Mouse (Mus musculus): ENCODE measurements around the gene Lyzl6. TPM values are rescaled to one million over a fixed set of nuclear protein-coding genes. Genes with fewer than 3 reads are reported as not detected.

Lyzl6 gene
- total and polyA plus RNA-seq, 2 experiments from 2014 or later, result not detected

- Histone ChIP-seq H3K4me3 (ENCODE audit: low read depth, low read length) (no peak overlapping the region), H3K4me1 (ENCODE audit: control insufficient read depth, insufficient read depth) (no peaks in the 10 kb centered on the region), H3K27ac (ENCODE audit: low read depth) (no peak overlapping the region), H3K4me2 (ENCODE audit: low read depth, low read length) (no peak overlapping the region), H3K9me3 (replicated peaks; ENCODE audit: control insufficient read depth, low read length) (no peaks in the 10 kb centered on the region), H3K27me3 (ENCODE audit: control insufficient read depth, insufficient read depth, low read length) (no peaks in the 10 kb centered on the region), H3K9ac (replicated peaks; ENCODE audit: low read depth, low read length) (no peak overlapping the region), H3K36me3 (replicated peaks; ENCODE audit: control insufficient read depth, insufficient read depth, low read length) (no peaks in the 10 kb centered on the region)
- 65% methylated on average over 4 of the region's 4 CpGs for WGBS
- no peak for TF ChIP-seq CTCF (IDR thresholded peaks at IDR 0.05; ENCODE audit: low read depth)
- TF ChIP-seq EP300 (IDR thresholded peaks at IDR 0.05; ENCODE audit: low read depth), result no peak
- no peak for DNase-seq (ENCODE audit: low spot score)
- ATAC-seq (ENCODE audit: insufficient read depth, low read depth), result no peak
Measured at GRCm38 (mm10) chr11:103661863-103662262, 23.2 kb upstream of the Lyzl6 start.

- DNase-seq (ENCODE audit: low spot score), result no peak
- H3K9ac ChIP-seq (replicated peaks; ENCODE audit: low read depth, low read length), result no peak overlapping the region
- no peaks in the 10 kb centered on the region for H3K9me3 ChIP-seq (replicated peaks; ENCODE audit: control insufficient read depth, low read length)
- ATAC-seq (ENCODE audit: insufficient read depth, low read depth), result no peak
- no peak overlapping the region for H3K4me3 ChIP-seq (ENCODE audit: low read depth, low read length)
- H3K4me1 ChIP-seq (ENCODE audit: control insufficient read depth, insufficient read depth), result no peaks in the 10 kb centered on the region
- peaks cover 12% of the 10 kb centered on the region for H3K27me3 ChIP-seq (ENCODE audit: control insufficient read depth, insufficient read depth, low read length)
- H3K36me3 ChIP-seq (replicated peaks; ENCODE audit: control insufficient read depth, insufficient read depth, low read length), result no peaks in the 10 kb centered on the region
- no peak for TF ChIP-seq CTCF (IDR thresholded peaks at IDR 0.05; ENCODE audit: low read depth)
- no peak for TF ChIP-seq EP300 (IDR thresholded peaks at IDR 0.05; ENCODE audit: low read depth)
- H3K27ac ChIP-seq (ENCODE audit: low read depth), result no peak overlapping the region
- WGBS, result 76% methylated on average over 7 of the region's 7 CpGs
- no peak overlapping the region for H3K4me2 ChIP-seq (ENCODE audit: low read depth, low read length)
Measured at GRCm38 (mm10) chr11:103658189-103658588, 19.5 kb upstream of the Lyzl6 start.

GRCm38 (mm10) chr11:103656520-103656919 lies 17.8 kb upstream of the Lyzl6 start:
- Histone ChIP-seq H3K27me3 (ENCODE audit: control insufficient read depth, insufficient read depth, low read length) (peaks cover 27% of the 10 kb centered on the region), H3K4me3 (ENCODE audit: low read depth, low read length) (no peak overlapping the region), H3K9ac (replicated peaks; ENCODE audit: low read depth, low read length) (no peak overlapping the region), H3K27ac (ENCODE audit: low read depth) (no peak overlapping the region), H3K4me1 (ENCODE audit: control insufficient read depth, insufficient read depth) (no peaks in the 10 kb centered on the region), H3K9me3 (replicated peaks; ENCODE audit: control insufficient read depth, low read length) (no peaks in the 10 kb centered on the region), H3K36me3 (replicated peaks; ENCODE audit: control insufficient read depth, insufficient read depth, low read length) (no peaks in the 10 kb centered on the region), H3K4me2 (ENCODE audit: low read depth, low read length) (no peak overlapping the region)
- WGBS, result 9% methylated on average over 3 of the region's 3 CpGs
- DNase-seq (ENCODE audit: low spot score) (peak; percentile 46), ATAC-seq (ENCODE audit: insufficient read depth, low read depth) (no peak)
- peak; percentile 6; the same call in 1 of the 2 replicates for TF ChIP-seq CTCF (IDR thresholded peaks at IDR 0.05; ENCODE audit: low read depth)
- no peak for TF ChIP-seq EP300 (IDR thresholded peaks at IDR 0.05; ENCODE audit: low read depth)

- Histone ChIP-seq H3K4me1 (ENCODE audit: control insufficient read depth, insufficient read depth) (peaks cover 4% of the 10 kb centered on the region; the same call in 1 of the 2 replicates), H3K9me3 (replicated peaks; ENCODE audit: control insufficient read depth, low read length) (no peaks in the 10 kb centered on the region), H3K9ac (replicated peaks; ENCODE audit: low read depth, low read length) (no peak overlapping the region), H3K36me3 (replicated peaks; ENCODE audit: control insufficient read depth, insufficient read depth, low read length) (no peaks in the 10 kb centered on the region), H3K27ac (ENCODE audit: low read depth) (no peak overlapping the region), H3K4me2 (ENCODE audit: low read depth, low read length) (no peak overlapping the region), H3K4me3 (ENCODE audit: low read depth, low read length) (no peak overlapping the region), H3K27me3 (ENCODE audit: control insufficient read depth, insufficient read depth, low read length) (peaks cover 58% of the 10 kb centered on the region)
- DNase-seq (ENCODE audit: low spot score) (no peak), ATAC-seq (ENCODE audit: insufficient read depth, low read depth) (no peak)
- 47% methylated on average over 10 of the region's 10 CpGs for WGBS
- TF ChIP-seq CTCF (IDR thresholded peaks at IDR 0.05; ENCODE audit: low read depth), result no peak
- no peak for TF ChIP-seq EP300 (IDR thresholded peaks at IDR 0.05; ENCODE audit: low read depth)
Measured at GRCm38 (mm10) chr11:103653359-103653965, 14.8 kb upstream of the Lyzl6 start.

GRCm38 (mm10) chr11:103651426-103651825 lies 12.7 kb upstream of the Lyzl6 start:
- 74% methylated on average over 6 of the region's 6 CpGs for WGBS
- Histone ChIP-seq H3K4me3 (ENCODE audit: low read depth, low read length) (no peak overlapping the region), H3K4me1 (ENCODE audit: control insufficient read depth, insufficient read depth) (peaks cover 4% of the 10 kb centered on the region; the same call in 1 of the 2 replicates), H3K27me3 (ENCODE audit: control insufficient read depth, insufficient read depth, low read length) (peaks cover 75% of the 10 kb centered on the region), H3K9ac (replicated peaks; ENCODE audit: low read depth, low read length) (no peak overlapping the region), H3K4me2 (ENCODE audit: low read depth, low read length) (no peak overlapping the region), H3K27ac (ENCODE audit: low read depth) (no peak overlapping the region), H3K36me3 (replicated peaks; ENCODE audit: control insufficient read depth, insufficient read depth, low read length) (no peaks in the 10 kb centered on the region), H3K9me3 (replicated peaks; ENCODE audit: control insufficient read depth, low read length) (no peaks in the 10 kb centered on the region)
- TF ChIP-seq EP300 (IDR thresholded peaks at IDR 0.05; ENCODE audit: low read depth) (no peak), CTCF (IDR thresholded peaks at IDR 0.05; ENCODE audit: low read depth) (no peak)
- ATAC-seq (ENCODE audit: insufficient read depth, low read depth), result no peak
- DNase-seq (ENCODE audit: low spot score), result no peak

- Histone ChIP-seq H3K9ac (replicated peaks; ENCODE audit: low read depth, low read length) (no peak overlapping the region), H3K27me3 (ENCODE audit: control insufficient read depth, insufficient read depth, low read length) (peaks cover 66% of the 10 kb centered on the region)
- WGBS, result 2% methylated on average over 37 of the region's 37 CpGs
Measured at GRCm38 (mm10) chr11:103649983-103650493, 11.3 kb upstream of the Lyzl6 start.

More at GRCm38 (mm10) chr11:103649983-103650493, 11.3 kb upstream of the Lyzl6 start:
- Histone ChIP-seq H3K36me3 (replicated peaks; ENCODE audit: control insufficient read depth, insufficient read depth, low read length) (no peaks in the 10 kb centered on the region), H3K27ac (ENCODE audit: low read depth) (no peak overlapping the region), H3K4me2 (ENCODE audit: low read depth, low read length) (peak overlapping the region; percentile 50), H3K4me3 (ENCODE audit: low read depth, low read length) (peak overlapping the region; percentile 33), H3K4me1 (ENCODE audit: control insufficient read depth, insufficient read depth) (peaks cover 4% of the 10 kb centered on the region; the same call in 1 of the 2 replicates), H3K9me3 (replicated peaks; ENCODE audit: control insufficient read depth, low read length) (no peaks in the 10 kb centered on the region)
- DNase-seq (ENCODE audit: low spot score) (no peak), ATAC-seq (ENCODE audit: insufficient read depth, low read depth) (no peak)
- TF ChIP-seq CTCF (IDR thresholded peaks at IDR 0.05; ENCODE audit: low read depth) (no peak), EP300 (IDR thresholded peaks at IDR 0.05; ENCODE audit: low read depth) (no peak)
